Comparison of ENCODE assay signal across 8 mouse cellular contexts in the genomic region with DNA sequence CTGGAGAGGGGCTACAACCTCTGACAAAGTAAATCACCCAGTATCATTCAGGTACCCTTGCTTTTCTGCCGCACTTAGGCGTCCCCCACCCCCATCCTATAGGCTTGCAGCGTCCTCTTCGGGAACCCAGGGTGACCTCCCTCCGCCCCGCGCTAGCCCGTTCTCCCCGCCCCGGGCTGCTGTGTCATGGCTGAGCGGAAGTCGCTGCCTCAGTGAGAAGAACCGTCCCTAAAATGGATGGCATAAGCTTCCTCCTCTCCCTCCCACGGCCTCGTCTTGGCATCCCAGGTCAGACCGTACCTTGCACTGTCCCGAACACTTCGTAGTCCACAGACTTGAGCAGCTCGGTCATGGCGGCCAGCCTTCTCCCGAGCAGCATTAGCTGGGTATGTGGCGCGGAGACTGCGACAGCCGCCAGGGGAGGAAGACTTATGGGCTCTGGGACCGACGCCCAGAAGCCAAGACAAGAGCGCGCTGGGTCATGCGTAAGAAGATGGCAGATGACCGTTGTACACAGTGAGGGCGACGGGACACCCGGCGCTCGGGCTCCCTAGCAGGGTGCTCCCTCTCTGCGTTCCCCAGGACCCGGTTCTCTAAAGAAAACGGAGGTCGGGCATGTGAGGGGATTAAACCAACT. TPM values are rescaled to one million over a fixed set of nuclear protein-coding genes. Genes with fewer than 3 reads are reported as not detected.
A peak's percentile ranks its signal among the peaks of the same experiment; 100 is the strongest.
DNase-seq lines count a peak whose midpoint lies in the region; ATAC-seq lines count a peak whose summit lies in the region.

A gene (minus strand): TSS at position 587 of the 637 bp plus-strand sequence.

- peak within 1 kb of the TSS; percentile 93 for H3K4me3 ChIP-seq in megakaryocyte, embryonic 14.5 days (replicated peaks)

- peak; percentile 95 for DNase-seq in adrenal gland, adult 2 months
- DNase-seq in embryo, embryonic 11 days: peak; percentile 93
- peak; percentile 86 for DNase-seq in gastrocnemius, postnatal 25 days
- peak; percentile 69 to 83 for DNase-seq in left cerebral cortex, adult 9 months (ENCODE audit: low spot score in 2 of 2)
- peak; percentile 72 to 87 for DNase-seq in right cerebral cortex, adult 2 months (ENCODE audit: low spot score in 2 of 2)
- peak; percentile 42 for DNase-seq in urinary bladder, postnatal 10 days (ENCODE audit: low spot score)

- peaks cover 5% of the 10 kb centered on the region; the same call in 1 of the 2 replicates for H3K4me1 ChIP-seq in megakaryocyte, embryonic 14.5 days

- no peaks in the 10 kb centered on the region for H3K36me3 ChIP-seq in megakaryocyte, embryonic 14.5 days (replicated peaks; ENCODE audit: low read length)

- ATAC-seq in inflammation-experienced regulatory T-cells, adult 6 months: peak; percentile 94

- no peaks in the 10 kb centered on the region for H3K27me3 ChIP-seq in megakaryocyte, embryonic 14.5 days (replicated peaks)

- H3K9me3 ChIP-seq in megakaryocyte, embryonic 14.5 days: peaks cover 5% of the 10 kb centered on the region

RNA-seq across cellular contexts. Expression of the gene that starts here (rescaled TPM):
- 10 to 100 TPM; 25.9 to 37.1 TPM for total RNA-seq in adrenal gland, adult 2 months (2021)
- polyA plus RNA-seq in adrenal gland, adult 2 months (2012; rRNA removed): 3.9 TPM in 2 replicates
- 100 to 1,000 TPM; 105 to 111 TPM for total RNA-seq in gastrocnemius, postnatal 25 days (2021)
- polyA plus RNA-seq in inflammation-experienced regulatory T-cells, adult 6 months (2017; shearing (Covaris generic)): 1 to 10 TPM; 1.3 to 4.0 (median 1.5) TPM
- polyA plus RNA-seq in megakaryocyte, embryonic 14.5 days (2012; ENCODE audit: insufficient read depth, low replicate concordance): not detected in 2 replicates

Comparison
In these comparisons a context has a peak if more than half of its experiments do, and no peak if none do; other contexts are left out.
1. Peak in every context shown above with its lines: DNase-seq, ATAC-seq and H3K4me3 ChIP-seq.
2. DNase-seq: peak in every context shown above with its lines; median percentile 95 in adrenal gland, adult 2 months; 93 in embryo, embryonic 11 days; 86 in gastrocnemius, postnatal 25 days; 80 in right cerebral cortex, adult 2 months; 76 in left cerebral cortex, adult 9 months; 42 in urinary bladder, postnatal 10 days.